ENCODE assay signal across 8 mouse cellular contexts in genomic region chr13:43303161-43303965, GRCm38 (mm10). TPM values are rescaled to one million over a fixed set of nuclear protein-coding genes. Genes with fewer than 3 reads are reported as not detected.
A peak's percentile ranks its signal among the peaks of the same experiment; 100 is the strongest.
DNase-seq lines count a peak whose midpoint lies in the region; ATAC-seq and TF ChIP-seq lines count a peak whose summit lies in the region.

No protein-coding gene starts in this region.

- TF ChIP-seq CTCF in E14TG2a.4 (conservative IDR thresholded peaks at IDR 0.05; ENCODE audit: low read length), result no peak
- TF ChIP-seq CTCF in intestine, postnatal 0 days (IDR thresholded peaks at IDR 0.05; ENCODE audit: low read depth), result no peak
- TF ChIP-seq CTCF in liver, postnatal 0 days (IDR thresholded peaks at IDR 0.05; ENCODE audit: low read depth), result no peak

- H3K9me3 ChIP-seq in E14TG2a.4 (ENCODE audit: low read length), result no peaks in the 10 kb centered on the region
- H3K9me3 ChIP-seq in intestine, postnatal 0 days (ENCODE audit: control insufficient read depth), result no peaks in the 10 kb centered on the region
- no peaks in the 10 kb centered on the region for H3K9me3 ChIP-seq in liver, postnatal 0 days (ENCODE audit: low read length)

- WGBS in intestine, postnatal 0 days, result under 1% methylated on average over 77 of the region's 78 CpGs
- under 1% methylated on average over 66 of the region's 78 CpGs for WGBS in liver, postnatal 0 days (ENCODE audit: insufficient replicate concordance)

- H3K4me3 ChIP-seq in E14TG2a.4 (replicated peaks; ENCODE audit: low read length), result peak overlapping the region; percentile 92
- H3K4me3 ChIP-seq in intestine, postnatal 0 days (ENCODE audit: low read depth, low read length), result peak overlapping the region; percentile 42
- peak overlapping the region; percentile 76 for H3K4me3 ChIP-seq in liver, postnatal 0 days (ENCODE audit: low read depth, low read length)

- peak overlapping the region; percentile 96 for H3K4me2 ChIP-seq in intestine, postnatal 0 days (replicated peaks; ENCODE audit: low read depth)
- peak overlapping the region; percentile 99 for H3K4me2 ChIP-seq in liver, postnatal 0 days (ENCODE audit: low read depth, low read length)

- ATAC-seq in intestine, postnatal 0 days, result peak; percentile 29
- peak; percentile 45 for ATAC-seq in liver, postnatal 0 days
- ATAC-seq in megakaryocyte progenitor cell, adult 5-6 weeks (replicated peaks; ENCODE audit: poor library complexity), result no peak; the same call in 1 of the 2 replicates

- peak; percentile 70 for DNase-seq in 3134 (ENCODE audit: extremely low read depth, insufficient read length, low spot score)
- peak; percentile 71 for DNase-seq in cerebellum, adult 11-12 months
- DNase-seq in gastrocnemius, postnatal 4 days (ENCODE audit: low spot score in 2 of 2), result peak; percentile 20 to 46
- peak; percentile 56 for DNase-seq in liver, postnatal 0 days
- peak; percentile 53 for DNase-seq in retina, postnatal 1 day

- H3K4me1 ChIP-seq in E14TG2a.4 (replicated peaks; ENCODE audit: low read depth, low read length), result peaks cover 63% of the 10 kb centered on the region
- H3K4me1 ChIP-seq in intestine, postnatal 0 days (replicated peaks; ENCODE audit: control insufficient read depth, insufficient read depth, low read length), result peaks cover 3% of the 10 kb centered on the region; the same call in 1 of the 2 replicates
- H3K4me1 ChIP-seq in liver, postnatal 0 days (ENCODE audit: insufficient read depth), result peaks cover 42% of the 10 kb centered on the region

- peak overlapping the region; percentile 54 for H3K9ac ChIP-seq in intestine, postnatal 0 days (ENCODE audit: low read depth, low read length)
- peak overlapping the region; percentile 69 for H3K9ac ChIP-seq in liver, postnatal 0 days (replicated peaks)

- TF ChIP-seq EP300 in liver, postnatal 0 days (IDR thresholded peaks at IDR 0.05; ENCODE audit: low read depth), result no peak

- no peak overlapping the region for H3K27ac ChIP-seq in intestine, postnatal 0 days (ENCODE audit: low read depth, low read length)
- peak overlapping the region; percentile 82 for H3K27ac ChIP-seq in liver, postnatal 0 days (ENCODE audit: low read depth)

- H3K36me3 ChIP-seq in E14TG2a.4 (ENCODE audit: insufficient read depth, low read length), result no peaks in the 10 kb centered on the region
- H3K36me3 ChIP-seq in intestine, postnatal 0 days (ENCODE audit: control insufficient read depth, insufficient read depth), result no peaks in the 10 kb centered on the region
- H3K36me3 ChIP-seq in liver, postnatal 0 days (replicated peaks; ENCODE audit: insufficient read depth, low read length), result 0 out of 2 replicates have a peak, but pooled peaks cover under 1% of the 10 kb centered on the region

- H3K27me3 ChIP-seq in E14TG2a.4 (ENCODE audit: insufficient read depth, low read length), result peaks cover 57% of the 10 kb centered on the region
- H3K27me3 ChIP-seq in intestine, postnatal 0 days (replicated peaks; ENCODE audit: control insufficient read depth, insufficient read depth, low read length), result peaks cover 9% of the 10 kb centered on the region
- H3K27me3 ChIP-seq in liver, postnatal 0 days (ENCODE audit: insufficient read depth, low read length), result peaks cover 5% of the 10 kb centered on the region

RNA-seq across cellular contexts. Expression of gene Gfod1, which starts 0.6 kb away (rescaled TPM):
- 1 to 10 TPM; 5.2 to 6.4 TPM for total RNA-seq in gastrocnemius, postnatal 4 days (2021)
- 0.43 and 0.50 TPM in 2 replicates for polyA plus RNA-seq in intestine, postnatal 0 days (2015; fragmentation: Nextera tagmentation; extraction: Ambion mirVana)
- polyA plus RNA-seq in liver, postnatal 0 days (2015; fragmentation: Nextera tagmentation; extraction: Ambion mirVana), result 0.58 and 0.81 TPM in 2 replicates
- total RNA-seq in megakaryocyte progenitor cell, adult 5-6 weeks (2015), result 10.9 and 16.6 TPM in 2 replicates
- 6.1 and 10.3 TPM in 2 replicates for total RNA-seq in megakaryocyte progenitor cell, adult 5-6 weeks (2017)

Comparison
In these comparisons a context has a peak if more than half of its experiments do, and no peak if none do; other contexts are left out.
1. H3K4me3 ChIP-seq: peak in every context shown above with its lines; median percentile 92 in E14TG2a.4; 76 in liver, postnatal 0 days; 42 in intestine, postnatal 0 days.